Mouse (Mus musculus): ENCODE measurements around the gene Acsl4. TPM values are rescaled to one million over a fixed set of nuclear protein-coding genes. Genes with fewer than 3 reads are reported as not detected.
A peak's percentile ranks its signal among the peaks of the same experiment; 100 is the strongest.

Acsl4 gene
- polyA plus RNA-seq, 1 experiment from 2014 or later: 15.8 TPM

- Histone ChIP-seq H3K4me2 (ENCODE audit: low read length) (no peak overlapping the region), H3K27ac (ENCODE audit: low read length) (no peak overlapping the region), H3K4me1 (replicated peaks; ENCODE audit: control insufficient read depth, insufficient read depth, low read length) (no peaks in the 10 kb centered on the region), H3K27me3 (replicated peaks; ENCODE audit: control insufficient read depth, insufficient read depth, low read length) (peaks cover 2% of the 10 kb centered on the region; the same call in 1 of the 2 replicates), H3K9ac (replicated peaks; ENCODE audit: low read depth, low read length) (no peak overlapping the region), H3K4me3 (replicated peaks; ENCODE audit: low read length) (no peak overlapping the region), H3K9me3 (ENCODE audit: control insufficient read depth, low read length) (no peaks in the 10 kb centered on the region), H3K36me3 (ENCODE audit: control insufficient read depth, insufficient read depth) (no peaks in the 10 kb centered on the region)
- 66% methylated on average over 3 of the region's 3 CpGs for WGBS
- no peak for ATAC-seq
Observed at GRCm38 (mm10) chrX:142276573-142276972, 113.8 kb downstream of the Acsl4 start.

GRCm38 (mm10) chrX:142276031-142276430, 114.3 kb downstream of the Acsl4 start:
- 85% methylated on average over 3 of the region's 3 CpGs for WGBS
- Histone ChIP-seq H3K9me3 (ENCODE audit: control insufficient read depth, low read length) (no peaks in the 10 kb centered on the region), H3K4me1 (replicated peaks; ENCODE audit: control insufficient read depth, insufficient read depth, low read length) (no peaks in the 10 kb centered on the region), H3K36me3 (ENCODE audit: control insufficient read depth, insufficient read depth) (no peaks in the 10 kb centered on the region), H3K4me3 (replicated peaks; ENCODE audit: low read length) (no peak overlapping the region), H3K27me3 (replicated peaks; ENCODE audit: control insufficient read depth, insufficient read depth, low read length) (peaks cover 2% of the 10 kb centered on the region; the same call in 1 of the 2 replicates), H3K4me2 (ENCODE audit: low read length) (no peak overlapping the region), H3K27ac (ENCODE audit: low read length) (no peak overlapping the region), H3K9ac (replicated peaks; ENCODE audit: low read depth, low read length) (no peak overlapping the region)
- peak; percentile 63; the same call in 1 of the 2 replicates for ATAC-seq

Other genes starting within 250 kb of the Acsl4 start
- 0.04 and 0.09 TPM in 2 replicates for gene Gucy2f, start 193.6 kb downstream of the Acsl4 start, polyA plus RNA-seq (2015; fragmentation: Nextera tagmentation; extraction: Ambion mirVana)
- gene Nxt2, start 163.8 kb downstream of the Acsl4 start, polyA plus RNA-seq (2015; fragmentation: Nextera tagmentation; extraction: Ambion mirVana): 24.1 and 30.4 TPM in 2 replicates
- 21.1 and 31.5 TPM in 2 replicates for gene Kcne1l, start 84.2 kb downstream of the Acsl4 start, polyA plus RNA-seq (2015; fragmentation: Nextera tagmentation; extraction: Ambion mirVana)